Comparison of ENCODE assay signal across 9 mouse cellular contexts in genomic region chr3:153084226-153085095, GRCm38 (mm10).
DNase-seq lines count a peak whose midpoint lies in the region; ATAC-seq and TF ChIP-seq lines count a peak whose summit lies in the region.
"Had no signal": no experiment of that assay in that cellular context is flagged by ENCODE, and none has a peak within 500 bp of the region (broad histone marks: within the 10 kb centered on the region; RNA-seq: fewer than 3 reads in every experiment).

No protein-coding gene starts in this region.

- no peaks in the 10 kb centered on the region for H3K36me3 ChIP-seq in intestine, embryonic 14.5 days (ENCODE audit: control insufficient read depth, insufficient read depth, low read length)
- no peaks in the 10 kb centered on the region for H3K36me3 ChIP-seq in intestine, postnatal 0 days (ENCODE audit: control insufficient read depth, insufficient read depth)
- H3K36me3 ChIP-seq in forebrain, embryonic 14.5 days (ENCODE audit: control insufficient read depth, insufficient read depth, low read length): no peaks in the 10 kb centered on the region
- no peaks in the 10 kb centered on the region for H3K36me3 ChIP-seq in intestine, embryonic 15.5 days
- H3K36me3 ChIP-seq in midbrain, embryonic 14.5 days (ENCODE audit: control insufficient read depth, insufficient read depth, low read length): no peaks in the 10 kb centered on the region

- no peak for ATAC-seq in intestine, embryonic 14.5 days (replicated peaks; ENCODE audit: low FRiP score, low TSS enrichment, low read depth)
- ATAC-seq in intestine, postnatal 0 days: no peak
- peak; percentile 69 for ATAC-seq in forebrain, embryonic 14.5 days
- peak; percentile 20; the same call in 1 of the 2 replicates for ATAC-seq in intestine, embryonic 15.5 days
- peak; percentile 79 for ATAC-seq in midbrain, embryonic 14.5 days (ENCODE audit: low FRiP score, low TSS enrichment)
- no peak for ATAC-seq in erythroid progenitor cell, adult 5-6 weeks (replicated peaks; ENCODE audit: low FRiP score, poor library complexity, severe bottlenecking)

- no peak overlapping the region for H3K9ac ChIP-seq in intestine, embryonic 14.5 days (ENCODE audit: low read length)
- no peak overlapping the region for H3K9ac ChIP-seq in intestine, postnatal 0 days (ENCODE audit: low read depth, low read length)
- peak overlapping the region; percentile 26; the same call in 1 of the 2 replicates for H3K9ac ChIP-seq in forebrain, embryonic 14.5 days (ENCODE audit: low read length)
- no peak overlapping the region for H3K9ac ChIP-seq in intestine, embryonic 15.5 days
- peak overlapping the region; percentile 39; the same call in 1 of the 2 replicates for H3K9ac ChIP-seq in midbrain, embryonic 14.5 days (replicated peaks; ENCODE audit: low read length)

- H3K27ac ChIP-seq in intestine, embryonic 14.5 days (ENCODE audit: low read depth): no peak overlapping the region
- H3K27ac ChIP-seq in intestine, postnatal 0 days (ENCODE audit: low read depth, low read length): no peak overlapping the region
- peak overlapping the region; percentile 76 for H3K27ac ChIP-seq in forebrain, embryonic 14.5 days (ENCODE audit: low read depth, low read length)
- H3K27ac ChIP-seq in intestine, embryonic 15.5 days: no peak overlapping the region
- peak overlapping the region; percentile 85 for H3K27ac ChIP-seq in midbrain, embryonic 14.5 days (replicated peaks; ENCODE audit: low read depth, low read length)

- H3K4me1 ChIP-seq in intestine, embryonic 14.5 days (replicated peaks; ENCODE audit: control insufficient read depth, insufficient read depth, low read length): peaks cover 9% of the 10 kb centered on the region; the same call in 1 of the 2 replicates
- no peaks in the 10 kb centered on the region for H3K4me1 ChIP-seq in intestine, postnatal 0 days (replicated peaks; ENCODE audit: control insufficient read depth, insufficient read depth, low read length)
- H3K4me1 ChIP-seq in forebrain, embryonic 14.5 days (ENCODE audit: control insufficient read depth, insufficient read depth, low read length): peaks cover 20% of the 10 kb centered on the region
- H3K4me1 ChIP-seq in intestine, embryonic 15.5 days (replicated peaks): peaks cover 10% of the 10 kb centered on the region
- peaks cover 30% of the 10 kb centered on the region for H3K4me1 ChIP-seq in midbrain, embryonic 14.5 days (ENCODE audit: control insufficient read depth, insufficient read depth, low read length)

- 0 out of 2 replicates have a peak overlapping the region, but pooled peaks have one; percentile 12 for H3K4me2 ChIP-seq in intestine, embryonic 14.5 days (ENCODE audit: low read length)
- no peak overlapping the region for H3K4me2 ChIP-seq in intestine, postnatal 0 days (replicated peaks; ENCODE audit: low read depth)
- H3K4me2 ChIP-seq in forebrain, embryonic 14.5 days (ENCODE audit: low read length): peak overlapping the region; percentile 46
- H3K4me2 ChIP-seq in intestine, embryonic 15.5 days (replicated peaks): peak overlapping the region; percentile 38; the same call in 1 of the 2 replicates
- H3K4me2 ChIP-seq in midbrain, embryonic 14.5 days (ENCODE audit: low read length): peak overlapping the region; percentile 48

- WGBS in intestine, embryonic 14.5 days: 50% methylated on average over 23 of the region's 23 CpGs
- WGBS in intestine, postnatal 0 days: 62% methylated on average over 23 of the region's 23 CpGs
- 12% methylated on average over 23 of the region's 23 CpGs for WGBS in forebrain, embryonic 14.5 days
- WGBS in intestine, embryonic 15.5 days: 54% methylated on average over 23 of the region's 23 CpGs
- 24% methylated on average over 23 of the region's 23 CpGs for WGBS in midbrain, embryonic 14.5 days

- H3K4me3 ChIP-seq in intestine, embryonic 14.5 days (ENCODE audit: low read depth, low read length): no peak overlapping the region
- H3K4me3 ChIP-seq in intestine, postnatal 0 days (ENCODE audit: low read depth, low read length): no peak overlapping the region
- H3K4me3 ChIP-seq in forebrain, embryonic 14.5 days (ENCODE audit: low read depth, low read length): no peak overlapping the region
- no peak overlapping the region for H3K4me3 ChIP-seq in intestine, embryonic 15.5 days (replicated peaks)
- no peak overlapping the region for H3K4me3 ChIP-seq in midbrain, embryonic 14.5 days (replicated peaks; ENCODE audit: low read depth, low read length)

- DNase-seq in intestine, embryonic 14.5 days (ENCODE audit: low spot score): peak; percentile 56
- peak; percentile 65 for DNase-seq in cerebellum, adult 11 months
- peak; percentile 81 for DNase-seq in forebrain, embryonic 14.5 days (ENCODE audit: low spot score)
- peak; percentile 85 for DNase-seq in midbrain, embryonic 14.5 days
- no peak for DNase-seq in spleen, adult 18-20 months

- no peaks in the 10 kb centered on the region for H3K9me3 ChIP-seq in intestine, embryonic 14.5 days (ENCODE audit: control insufficient read depth, low read length)
- no peaks in the 10 kb centered on the region for H3K9me3 ChIP-seq in intestine, postnatal 0 days (ENCODE audit: control insufficient read depth)
- no peaks in the 10 kb centered on the region for H3K9me3 ChIP-seq in forebrain, embryonic 14.5 days (replicated peaks; ENCODE audit: control insufficient read depth, low read length)
- no peaks in the 10 kb centered on the region for H3K9me3 ChIP-seq in intestine, embryonic 15.5 days
- H3K9me3 ChIP-seq in midbrain, embryonic 14.5 days (ENCODE audit: control insufficient read depth, low read length): no peaks in the 10 kb centered on the region

- no peaks in the 10 kb centered on the region for H3K27me3 ChIP-seq in intestine, embryonic 14.5 days (replicated peaks; ENCODE audit: control insufficient read depth, insufficient read depth, low read length)
- H3K27me3 ChIP-seq in intestine, postnatal 0 days (replicated peaks; ENCODE audit: control insufficient read depth, insufficient read depth, low read length): no peaks in the 10 kb centered on the region
- H3K27me3 ChIP-seq in forebrain, embryonic 14.5 days (replicated peaks; ENCODE audit: control insufficient read depth, insufficient read depth, low read length): no peaks in the 10 kb centered on the region
- no peaks in the 10 kb centered on the region for H3K27me3 ChIP-seq in intestine, embryonic 15.5 days (replicated peaks)
- H3K27me3 ChIP-seq in midbrain, embryonic 14.5 days (ENCODE audit: control insufficient read depth, insufficient read depth, low read length): no peaks in the 10 kb centered on the region
- H3K27me3 ChIP-seq: CH12.LX had no signal

- no peak for TF ChIP-seq CTCF in intestine, postnatal 0 days (IDR thresholded peaks at IDR 0.05; ENCODE audit: low read depth)

Comparison
In these comparisons a context has a peak if more than half of its experiments do, and no peak if none do; other contexts are left out.
1. ATAC-seq: peak in forebrain, embryonic 14.5 days (single experiment), intestine, embryonic 15.5 days (single experiment) and midbrain, embryonic 14.5 days (single experiment); none in intestine, embryonic 14.5 days (single experiment), intestine, postnatal 0 days (single experiment) and erythroid progenitor cell, adult 5-6 weeks (single experiment).
2. DNase-seq: peak in intestine, embryonic 14.5 days (single experiment), cerebellum, adult 11 months (single experiment), forebrain, embryonic 14.5 days (single experiment) and midbrain, embryonic 14.5 days (single experiment); none in spleen, adult 18-20 months (0 of 2).
3. H3K27ac ChIP-seq: peak in forebrain, embryonic 14.5 days (single experiment) and midbrain, embryonic 14.5 days (single experiment); none in intestine, embryonic 14.5 days (single experiment), intestine, postnatal 0 days (single experiment) and intestine, embryonic 15.5 days (single experiment).
4. H3K9ac ChIP-seq: peak in forebrain, embryonic 14.5 days (single experiment) and midbrain, embryonic 14.5 days (single experiment); none in intestine, embryonic 14.5 days (single experiment), intestine, postnatal 0 days (single experiment) and intestine, embryonic 15.5 days (single experiment).